Mouse (Mus musculus) CH12F3 (cell line): ENCODE data around the gene Gm11037.

Source experiments
- in situ Hi-C: fragments of 300-500 bp; cut with MboI; formaldehyde crosslinking; loops from 2 replicates; pipeline ENCODE4 v1.14.3; 2020; ENCODE audit warnings: low sequenced_read_pairs

Gene Gm11037

GRCm38 (mm10) chr2:131127161-131127730 is 6.1 kb upstream of the Gm11037 start, which contains the start of gene Hspa12b:
Gene Hspa12b (plus strand): TSS chr2:131127280.
- in situ Hi-C loops, result no loop called here

DNA sequence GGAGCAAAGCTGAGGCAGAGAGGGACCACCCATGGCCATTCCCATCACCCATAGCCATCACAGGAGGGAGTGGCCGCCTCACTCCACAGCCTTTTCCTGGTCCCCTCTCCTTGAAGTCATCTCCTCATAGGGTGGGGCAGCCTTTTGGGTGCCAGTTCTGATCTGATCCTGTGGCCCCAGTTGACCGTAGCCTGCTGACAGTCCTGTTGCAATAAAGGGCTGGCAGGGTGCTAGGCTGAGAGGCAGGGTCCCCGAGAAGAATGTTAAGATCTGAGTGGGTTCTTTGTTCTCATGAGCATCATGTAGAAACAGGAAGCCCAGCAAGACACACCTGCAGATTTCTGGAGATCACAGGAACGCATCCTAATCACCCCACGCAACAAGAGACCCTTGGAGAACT is 5.1 kb upstream of the Gm11037 start:
- in situ Hi-C loops, result no loop called here

- in situ Hi-C loops, result no loop called here
These were observed 4.6 kb upstream of the Gm11037 start for GRCm38 (mm10) chr2:131128636-131129157.

GRCm38 (mm10) chr2:131129836-131130235 is 3.5 kb upstream of the Gm11037 start:
- in situ Hi-C loops, result no loop called here

GRCm38 (mm10) chr2:131130849-131131248 is 2.4 kb upstream of the Gm11037 start:
- in situ Hi-C loops, result no loop called here

DNA sequence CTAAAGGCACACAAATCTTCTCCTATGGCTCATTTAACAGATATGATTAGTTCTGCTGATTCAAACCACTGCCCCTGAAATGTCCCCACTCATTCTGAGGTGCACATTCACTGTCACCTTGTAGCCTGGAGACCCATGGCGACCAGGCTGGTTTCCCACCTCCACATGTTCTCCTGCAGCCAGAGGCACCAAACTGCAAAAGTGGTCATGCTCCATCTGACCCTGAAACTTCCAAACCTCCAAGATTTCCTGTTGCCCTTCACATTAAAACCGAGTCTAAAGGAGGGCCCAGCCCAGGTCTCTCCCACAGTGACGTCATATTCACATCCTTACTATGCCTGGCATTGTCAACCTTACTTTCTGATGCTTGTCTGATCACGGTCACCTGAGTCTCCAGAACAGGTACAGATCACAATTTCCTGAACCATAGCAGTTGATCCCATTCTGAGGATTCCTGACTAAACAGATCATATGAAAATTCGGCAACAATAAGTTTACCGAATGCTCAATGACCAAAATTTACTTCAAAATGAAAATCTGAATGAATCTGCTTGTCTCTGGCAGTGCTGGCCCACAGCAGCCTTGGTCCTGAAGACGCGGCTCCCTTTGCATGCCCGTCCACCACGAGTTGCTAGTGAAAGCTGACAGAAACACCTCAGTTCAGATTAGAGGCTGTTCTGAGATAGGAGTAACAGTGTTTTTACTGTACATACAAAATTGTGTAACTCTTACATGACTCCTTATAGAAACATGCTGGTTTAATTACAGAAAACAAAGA is 997 bp upstream of the Gm11037 start:
- in situ Hi-C loops, result no loop called here

GRCm38 (mm10) chr2:131134381-131134780 is 1.1 kb downstream of the Gm11037 start:
- in situ Hi-C loops, result no loop called here

DNA sequence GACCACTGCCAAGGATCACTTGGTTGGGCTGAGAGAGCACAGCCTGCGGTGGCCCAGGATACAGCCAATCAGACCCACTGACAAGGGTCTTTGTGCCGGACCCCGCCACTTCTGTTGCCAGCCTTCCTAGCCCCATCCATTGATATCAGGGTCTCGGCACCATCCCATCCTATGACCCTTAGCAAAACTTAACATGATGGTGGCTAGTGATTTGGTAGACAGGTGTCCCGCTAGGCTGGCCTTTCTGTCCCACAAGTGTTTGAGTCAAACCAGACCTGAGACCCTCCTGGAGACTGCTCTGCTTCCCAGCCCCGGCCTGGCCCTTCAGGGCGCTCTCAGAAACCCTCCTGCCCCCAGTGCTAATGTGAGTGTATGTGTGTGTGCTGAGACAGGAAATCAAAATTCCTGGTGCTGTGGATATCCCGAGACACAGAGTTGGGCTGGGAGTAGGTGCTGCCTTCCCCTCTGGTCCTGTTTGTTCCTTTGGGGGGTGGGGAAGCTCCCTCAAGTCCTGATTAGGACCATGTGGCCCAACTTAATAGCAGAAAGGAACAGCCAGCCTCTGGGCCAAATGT is 1.6 kb downstream of the Gm11037 start:
- in situ Hi-C loops, result no loop called here

- in situ Hi-C loops, result no loop called here
These were observed 2.3 kb downstream of the Gm11037 start for GRCm38 (mm10) chr2:131135521-131136139.

- in situ Hi-C loops, result no loop called here
These were observed 5.0 kb downstream of the Gm11037 start for GRCm38 (mm10) chr2:131138296-131138695.

- in situ Hi-C loops, result no loop called here
These were observed 5.5 kb downstream of the Gm11037 start for GRCm38 (mm10) chr2:131138760-131139159.

- in situ Hi-C loops, result no loop called here
These were observed 6.0 kb downstream of the Gm11037 start for GRCm38 (mm10) chr2:131139287-131139686.

GRCm38 (mm10) chr2:131139886-131140532 is 6.7 kb downstream of the Gm11037 start:
- in situ Hi-C loops, result no loop called here

DNA sequence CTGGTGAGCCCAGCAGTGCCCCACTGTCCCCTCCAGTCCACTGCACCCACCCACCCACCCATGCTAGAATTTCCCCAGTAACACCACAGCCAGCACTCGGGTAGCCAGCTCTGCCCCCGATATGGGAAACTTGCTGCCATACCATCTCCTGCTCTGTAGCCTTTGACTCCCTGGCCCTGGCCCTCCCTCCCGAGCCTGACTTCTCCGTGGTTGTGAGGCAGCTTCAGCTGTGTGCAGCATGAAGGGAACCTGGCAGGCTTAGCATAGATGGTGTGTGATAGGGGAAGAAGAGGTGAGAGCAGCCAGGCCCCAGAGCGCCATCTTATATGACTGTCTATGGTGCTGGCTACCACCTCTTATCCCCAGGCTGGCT is 7.2 kb downstream of the Gm11037 start:
- in situ Hi-C loops, result no loop called here

DNA sequence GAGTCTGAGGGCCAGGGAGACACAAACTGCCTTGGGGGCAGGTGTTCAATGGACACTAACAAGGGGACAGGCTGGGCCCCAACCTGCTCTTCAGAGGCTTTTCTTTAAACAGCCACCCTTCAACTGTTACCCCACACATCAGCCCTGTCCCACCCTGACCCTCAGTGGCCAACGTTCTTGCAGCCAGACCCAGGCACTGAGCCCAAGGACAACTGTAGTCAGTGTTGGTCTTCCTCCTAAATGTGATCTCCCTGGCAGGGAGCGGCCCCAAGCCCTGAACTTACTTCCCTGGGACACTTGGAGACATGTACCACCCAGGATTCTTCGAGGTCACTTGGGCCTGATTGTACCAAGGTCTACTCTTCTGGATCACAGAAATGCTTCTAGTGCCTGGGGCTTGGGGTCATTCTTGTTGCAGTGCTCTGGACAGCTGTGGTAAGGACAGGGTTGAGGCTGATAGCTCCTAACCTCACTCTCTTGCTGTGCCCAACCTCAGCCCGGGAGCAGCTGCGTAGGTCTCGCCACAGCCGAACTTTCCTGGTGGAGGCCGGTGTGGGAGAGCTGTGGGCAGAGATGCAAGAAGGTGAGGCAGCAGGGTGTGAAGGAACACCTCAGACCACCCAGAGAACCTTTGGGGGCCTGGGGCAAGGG is 8.2 kb downstream of the Gm11037 start:
- in situ Hi-C loops, result no loop called here

- in situ Hi-C loops, result no loop called here
These were observed 9.3 kb downstream of the Gm11037 start for GRCm38 (mm10) chr2:131142592-131142991.

- in situ Hi-C loops, result no loop called here
These were observed 9.9 kb downstream of the Gm11037 start for GRCm38 (mm10) chr2:131143007-131143780.

- in situ Hi-C loops, result no loop called here
These were observed 11.8 kb downstream of the Gm11037 start for GRCm38 (mm10) chr2:131145121-131145520.

DNA sequence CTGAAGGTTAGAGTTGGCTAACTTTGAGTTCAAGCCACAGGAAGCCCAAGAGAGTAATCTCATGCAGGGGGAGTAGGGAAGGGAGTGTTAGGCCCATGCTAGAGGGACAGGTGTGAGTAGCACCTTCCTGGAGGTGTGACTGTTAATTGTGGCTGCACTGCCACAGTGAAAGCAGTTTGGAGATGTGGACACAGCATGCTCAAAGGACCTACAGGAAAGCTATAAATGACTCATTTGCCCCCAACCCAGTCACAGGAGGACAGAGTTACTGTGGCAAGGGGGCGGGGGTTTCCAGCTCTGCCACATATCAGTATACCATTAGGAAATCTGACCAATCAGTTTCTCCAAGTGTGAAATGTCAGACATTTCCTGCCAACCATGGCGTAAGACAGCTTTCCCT is 12.2 kb downstream of the Gm11037 start:
- in situ Hi-C loops, result no loop called here
